Mouse (Mus musculus) thymus, postnatal 10 days (tissue): ENCODE measurements at regions not wholly inside any gene's neighbourhood (a gene's known extent, or its start where the extent isn't known, plus 50 kb on each side); places are given as distances from the start of the nearest gene placed in this dataset.

Experiments
- DNase-seq, 2 experiments: peaks; one replicate each; pipeline ENCODE4 v3.0.0; 2021; ENCODE audit warnings: low spot score in 2 of 2

DNA sequence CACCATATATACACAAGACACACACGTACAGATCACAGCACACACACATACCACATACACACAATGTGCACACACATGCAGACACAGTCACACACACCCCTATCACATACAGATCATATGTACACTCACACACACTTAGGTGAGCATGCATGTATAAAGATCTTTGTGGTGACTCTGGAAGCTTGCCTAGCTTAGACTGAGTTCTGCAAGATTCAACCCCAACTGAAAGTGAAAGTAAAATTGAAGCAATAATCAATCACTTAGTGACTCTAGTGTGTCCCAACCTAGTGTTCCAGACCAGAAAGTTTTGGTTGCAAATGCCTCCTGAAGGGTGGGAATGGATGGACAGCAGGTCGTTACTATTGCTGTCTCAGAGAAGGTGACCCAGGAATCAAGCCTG is 262.8 kb downstream of the Bcl11a start:
- no peak for DNase-seq

DNA sequence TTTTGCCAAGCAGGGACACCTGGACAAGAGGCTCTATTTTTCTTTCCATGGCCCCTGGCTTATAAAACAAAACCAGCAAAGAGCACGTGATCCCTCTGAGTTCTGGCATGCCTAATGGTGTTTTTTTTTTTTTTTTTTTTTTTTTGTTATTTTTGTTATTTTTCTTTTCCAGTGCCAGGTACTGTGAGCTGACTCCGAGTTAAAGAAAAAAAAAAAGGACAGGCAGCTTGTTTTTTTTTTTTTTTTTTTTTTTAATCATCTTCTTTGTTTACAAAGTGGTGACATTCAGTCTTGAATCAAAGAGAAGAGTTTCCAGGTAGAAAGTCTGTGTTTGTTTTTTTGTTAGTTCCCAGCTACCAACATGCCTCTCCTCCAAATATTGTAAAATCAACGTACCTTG is 263.8 kb downstream of the Bcl11a start:
- DNase-seq: no peak

DNA sequence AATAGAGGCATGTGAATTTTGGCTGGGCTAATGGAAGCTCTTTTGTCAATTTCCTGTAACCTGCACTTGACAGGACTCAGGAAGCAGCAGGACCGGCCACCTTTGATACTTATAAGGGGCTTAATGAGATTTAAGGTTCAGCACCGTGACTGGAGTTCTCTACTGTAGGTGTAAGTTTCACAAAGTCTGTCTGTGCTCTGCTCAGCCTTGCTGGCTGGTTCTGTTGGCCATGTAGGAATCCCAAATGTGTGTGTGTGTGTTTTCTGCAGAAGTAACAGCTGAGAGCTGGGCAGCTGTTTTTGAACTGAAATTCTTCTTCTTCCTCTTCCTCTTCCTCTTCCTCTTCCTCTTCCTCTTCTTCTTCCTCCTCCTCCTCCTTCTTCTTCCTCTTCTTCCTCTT is 264.3 kb downstream of the Bcl11a start:
- DNase-seq: no peak

DNA sequence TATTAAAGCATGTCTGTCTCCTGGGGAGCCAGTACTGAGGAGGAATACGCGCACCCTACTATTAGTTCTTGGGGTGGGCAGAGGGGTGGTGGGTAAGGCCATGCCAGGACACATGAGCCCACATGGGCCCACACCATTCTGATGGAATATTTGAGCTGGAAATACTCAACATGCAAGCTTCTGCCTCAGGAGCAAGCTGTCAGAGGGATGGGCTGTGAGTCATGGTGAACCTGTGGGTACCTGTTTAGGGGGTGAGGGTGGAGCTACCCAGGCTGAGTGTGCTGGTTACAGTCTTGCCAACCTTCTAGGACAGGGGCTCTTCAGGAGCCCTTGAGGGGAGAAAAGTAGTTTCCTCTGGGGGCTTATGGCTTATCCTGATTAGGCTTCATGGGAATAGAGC is 264.9 kb downstream of the Bcl11a start:
- no peak for DNase-seq

DNA sequence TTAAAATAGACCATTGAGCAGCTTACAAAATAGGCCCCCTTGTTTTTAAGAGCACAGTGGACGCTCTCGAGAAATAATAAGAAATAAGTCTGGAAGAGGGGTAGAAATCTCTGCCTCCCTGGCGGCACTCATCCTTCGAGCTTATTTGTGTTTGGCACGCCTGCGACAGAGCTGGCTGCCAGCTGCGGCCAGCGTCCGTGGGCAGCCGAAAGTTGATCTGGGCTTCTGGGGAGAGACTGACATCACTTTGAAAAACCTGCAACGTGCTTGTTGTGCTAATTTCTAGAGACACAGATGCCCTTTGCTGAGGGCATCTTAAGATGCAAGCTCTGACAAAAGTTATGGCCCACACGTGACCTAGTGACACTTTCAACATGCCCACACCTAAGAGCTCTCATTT is 269.4 kb downstream of the Bcl11a start:
- no peak for DNase-seq

DNA sequence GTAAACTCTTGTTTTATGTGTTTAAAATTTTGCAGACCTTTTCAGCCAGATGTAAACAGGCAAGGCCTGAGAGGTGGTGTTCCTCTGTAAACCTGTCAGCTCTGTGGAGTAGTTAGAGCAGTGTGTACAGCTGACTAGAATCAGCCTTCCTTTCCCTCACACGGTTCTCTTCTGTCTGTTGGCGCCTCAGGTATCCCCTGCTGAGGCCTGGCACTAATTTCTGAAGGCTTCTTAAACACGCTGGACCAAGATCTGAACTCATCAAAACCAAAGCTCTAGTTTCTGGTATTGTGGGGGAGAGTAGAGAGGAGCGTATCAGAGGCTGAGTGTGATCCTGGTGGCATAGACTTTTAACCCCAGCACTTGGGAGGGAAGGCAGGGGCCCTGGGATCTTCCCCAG is 270.9 kb downstream of the Bcl11a start:
- DNase-seq: no peak

DNA sequence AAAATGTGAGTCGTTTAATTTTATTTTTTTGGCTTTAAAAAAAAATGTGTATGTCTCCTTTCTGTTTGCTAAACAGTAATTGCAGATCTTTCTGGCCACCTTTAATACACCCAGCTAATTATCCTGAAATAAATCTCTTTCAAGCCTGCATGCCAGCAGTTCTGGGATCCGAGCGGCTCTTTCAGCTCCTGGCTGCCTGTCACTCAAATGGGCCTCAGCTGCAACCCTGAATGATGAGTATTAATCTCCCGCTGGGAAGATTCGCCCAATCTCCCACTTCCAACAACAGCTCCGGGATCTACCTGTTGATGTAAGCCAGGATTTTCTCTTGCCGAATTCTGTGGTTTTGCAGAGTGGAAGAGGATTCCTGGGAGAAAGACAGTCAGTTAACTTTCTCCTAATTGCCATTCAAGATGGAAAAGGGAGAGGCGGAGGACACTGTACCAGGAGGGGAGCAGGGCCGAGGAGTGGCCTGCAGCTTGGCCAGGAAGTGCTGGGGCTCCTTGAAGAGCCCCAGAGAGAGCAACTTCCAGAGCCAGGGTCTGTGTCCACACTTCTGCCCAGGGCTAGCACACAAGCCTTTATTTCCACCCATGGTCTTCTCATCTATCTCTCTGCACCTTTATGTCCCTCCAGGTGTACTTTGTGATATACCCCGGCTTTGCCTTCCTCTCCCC is 272.2 kb downstream of the Bcl11a start:
- DNase-seq: no peak

DNA sequence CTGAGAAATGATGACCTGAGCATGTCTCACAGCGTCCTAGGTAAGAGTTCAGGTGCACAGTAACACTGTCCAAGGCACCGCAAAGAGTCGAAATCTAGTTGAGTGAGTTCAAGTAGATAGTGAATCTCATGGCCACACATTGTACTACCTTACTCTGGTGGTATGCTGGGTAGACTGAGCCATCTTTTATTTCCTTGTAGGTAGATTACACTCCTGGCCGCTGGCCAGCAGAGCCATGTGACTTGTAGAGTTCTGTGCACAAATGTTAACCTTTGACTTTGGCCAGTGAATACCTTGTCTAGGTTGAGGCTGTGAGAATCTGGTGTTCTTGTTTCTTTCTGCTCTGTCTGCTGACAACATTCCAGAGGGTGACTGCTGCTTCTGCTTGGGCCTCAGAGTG is 273.0 kb downstream of the Bcl11a start:
- no peak for DNase-seq

DNA sequence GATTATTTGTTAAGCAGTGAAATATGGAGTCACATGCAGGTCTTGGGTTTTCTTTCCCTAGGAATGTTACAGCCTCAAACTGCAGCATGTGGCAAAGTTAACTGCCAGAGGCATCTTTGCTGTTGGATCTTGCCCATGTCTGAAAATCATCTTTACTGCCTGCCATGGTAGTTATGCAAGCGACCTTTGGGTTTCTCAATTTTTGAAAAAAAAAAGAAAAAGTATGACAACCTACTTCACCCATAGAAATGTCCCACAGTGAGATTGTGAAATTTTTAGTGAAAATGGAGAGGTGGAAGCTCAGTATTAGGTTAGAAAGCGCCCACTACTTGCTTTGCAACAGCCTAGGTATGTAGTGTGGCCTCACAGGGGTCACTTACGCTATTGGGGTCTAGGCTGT is 274.2 kb downstream of the Bcl11a start:
- DNase-seq: no peak

DNA sequence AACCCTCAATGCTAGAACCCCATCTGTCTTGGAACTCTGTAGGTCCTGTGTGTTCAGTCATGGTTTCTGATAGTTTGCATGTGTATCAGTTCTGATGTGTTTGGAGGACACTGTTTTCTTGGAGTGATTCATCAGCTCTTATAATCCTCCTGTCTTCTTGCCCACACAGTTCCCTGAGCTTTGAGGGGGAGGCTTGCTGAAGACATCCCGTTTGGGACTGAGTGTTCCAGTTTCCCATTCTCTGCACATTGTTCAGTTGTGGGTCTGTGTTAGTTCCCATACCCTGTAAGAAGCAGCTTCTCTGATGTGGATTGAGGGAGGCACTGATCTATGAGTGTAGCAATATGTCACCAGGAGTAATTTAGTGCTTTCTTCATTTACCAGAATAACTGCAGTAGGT is 275.2 kb downstream of the Bcl11a start:
- no peak for DNase-seq

DNA sequence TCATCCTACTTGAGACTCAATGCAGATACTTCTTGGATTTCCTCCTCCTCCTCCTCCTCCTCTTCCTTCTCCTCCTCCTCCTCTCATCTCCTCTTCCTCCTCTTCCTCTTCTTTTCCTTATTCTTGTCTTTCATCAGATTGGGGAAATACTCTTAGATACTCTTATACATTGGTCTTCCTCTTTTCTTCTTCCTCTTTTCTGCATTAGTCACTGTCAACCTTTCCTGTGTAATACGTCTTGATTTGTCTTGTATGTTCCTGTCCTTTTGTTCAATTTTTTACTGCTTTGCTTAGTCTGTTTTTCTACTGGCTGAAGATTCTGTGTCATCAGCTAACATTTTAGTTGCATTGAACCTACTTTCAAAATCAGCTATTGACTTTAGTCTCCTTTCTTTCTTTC is 279.5 kb downstream of the Bcl11a start:
- DNase-seq: no peak

DNA sequence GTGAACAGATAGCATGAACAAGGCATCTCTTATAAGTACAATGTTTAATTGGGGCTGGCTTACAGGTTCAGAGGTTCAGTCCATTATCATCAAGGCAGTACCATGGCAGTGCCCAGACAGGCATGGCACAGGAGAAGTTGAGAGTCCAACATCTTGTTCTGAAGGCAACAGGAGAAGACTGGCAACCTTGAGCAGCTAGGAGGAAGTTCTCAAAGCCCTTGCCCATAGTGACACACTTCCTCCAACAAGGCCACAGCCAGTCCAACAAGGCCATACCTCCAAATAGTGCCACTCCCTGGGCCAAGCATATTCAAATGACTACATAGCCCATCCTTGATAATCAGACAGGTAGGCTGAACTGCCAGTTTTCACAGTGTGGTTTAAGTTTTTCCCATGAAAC is 281.2 kb downstream of the Bcl11a start:
- DNase-seq: no peak

DNA sequence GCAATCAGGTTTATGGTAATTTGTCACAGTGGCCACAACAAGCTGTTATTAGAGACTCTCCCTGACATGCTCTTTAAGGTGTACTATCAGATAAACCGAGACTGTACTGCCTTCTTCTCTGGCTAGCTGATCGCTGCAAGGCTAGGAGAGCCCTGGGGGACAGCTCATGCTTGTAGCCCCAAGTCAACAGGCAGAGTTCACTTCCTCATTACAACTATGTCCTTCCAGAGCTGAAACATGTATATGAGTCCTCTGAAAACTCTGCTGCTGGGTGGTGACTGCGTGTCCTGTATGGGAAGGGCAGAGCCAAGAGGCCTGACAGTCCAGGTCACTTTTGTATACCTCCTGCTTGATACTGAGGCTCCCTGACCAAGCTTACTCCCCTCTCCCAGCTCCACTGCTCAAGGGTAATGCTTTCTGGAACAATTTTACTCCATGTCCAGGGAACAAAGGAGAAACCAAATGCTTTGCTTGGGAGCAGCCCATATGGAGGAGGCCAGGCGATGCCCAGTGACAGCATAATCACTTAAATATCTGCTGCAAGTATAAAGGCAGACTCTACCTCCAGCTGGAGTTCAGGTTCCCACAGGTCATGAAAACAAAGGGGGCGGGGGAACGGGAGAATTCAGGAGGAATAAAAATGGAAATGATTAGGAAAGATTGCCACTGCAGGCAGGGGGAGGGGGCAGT is 284.3 kb downstream of the Bcl11a start:
- no peak for DNase-seq

DNA sequence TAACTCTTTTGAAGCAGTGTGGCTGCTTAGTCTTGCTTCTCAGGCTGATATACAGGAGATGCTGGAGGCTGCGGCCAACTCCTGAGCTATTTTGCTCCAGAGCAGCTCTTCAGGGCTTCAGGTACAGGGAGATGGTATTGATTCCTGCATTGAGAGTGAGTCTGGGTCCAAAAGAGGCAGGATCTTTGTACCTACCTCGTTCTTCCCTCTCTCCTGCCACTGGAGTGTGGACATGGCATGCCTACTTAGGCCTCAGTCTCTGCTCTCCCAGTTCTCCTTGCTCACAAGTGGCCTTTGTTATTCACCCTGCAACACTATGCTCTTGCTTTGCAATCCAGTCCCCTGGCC is 284.8 kb downstream of the Bcl11a start:
- no peak for DNase-seq

DNA sequence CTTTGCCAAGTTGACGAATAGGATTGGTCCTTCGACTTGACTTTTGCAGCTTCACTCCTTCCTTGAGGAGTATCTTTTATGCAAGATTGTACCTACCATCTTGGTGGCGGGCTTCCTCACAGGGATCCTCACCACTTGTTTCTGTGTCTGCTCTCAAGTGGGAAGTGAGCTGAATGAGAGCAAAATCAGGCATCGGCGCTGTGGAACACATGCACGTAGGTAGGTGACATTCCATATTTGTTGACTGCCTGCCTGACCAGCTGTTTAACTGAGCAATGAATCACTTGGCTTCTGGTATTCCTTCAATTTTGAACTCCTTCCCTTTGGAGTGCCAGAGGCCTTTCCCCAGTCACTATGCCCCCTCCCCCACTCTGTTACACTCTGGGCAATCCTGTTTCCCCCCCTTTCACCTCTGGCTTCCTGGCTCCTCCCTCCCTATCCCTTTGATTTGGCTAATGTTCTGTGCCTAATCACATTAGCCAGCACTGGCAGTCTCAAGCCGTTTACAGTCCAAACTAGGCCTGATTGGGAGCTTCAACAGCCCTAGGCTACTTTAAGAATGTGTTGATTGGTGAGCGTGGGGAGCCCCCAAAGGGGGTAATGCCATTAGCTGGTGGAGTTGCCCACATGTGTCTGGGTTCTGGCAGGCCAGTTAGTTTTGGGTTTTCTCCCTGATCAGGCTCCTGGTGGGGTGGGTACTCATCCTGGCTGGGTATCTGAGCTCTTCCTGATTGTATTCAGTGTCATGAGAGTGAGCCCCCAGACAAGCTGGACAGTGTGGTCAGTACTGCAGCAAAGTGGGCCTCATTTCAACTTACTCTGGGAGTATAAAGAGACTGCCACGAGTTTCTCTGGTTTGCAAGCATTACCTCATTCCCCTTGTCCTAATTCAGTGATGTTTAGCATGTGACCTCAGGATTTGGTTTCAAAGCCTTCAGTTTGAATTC is 285.8 kb downstream of the Bcl11a start:
- DNase-seq: no peak

DNA sequence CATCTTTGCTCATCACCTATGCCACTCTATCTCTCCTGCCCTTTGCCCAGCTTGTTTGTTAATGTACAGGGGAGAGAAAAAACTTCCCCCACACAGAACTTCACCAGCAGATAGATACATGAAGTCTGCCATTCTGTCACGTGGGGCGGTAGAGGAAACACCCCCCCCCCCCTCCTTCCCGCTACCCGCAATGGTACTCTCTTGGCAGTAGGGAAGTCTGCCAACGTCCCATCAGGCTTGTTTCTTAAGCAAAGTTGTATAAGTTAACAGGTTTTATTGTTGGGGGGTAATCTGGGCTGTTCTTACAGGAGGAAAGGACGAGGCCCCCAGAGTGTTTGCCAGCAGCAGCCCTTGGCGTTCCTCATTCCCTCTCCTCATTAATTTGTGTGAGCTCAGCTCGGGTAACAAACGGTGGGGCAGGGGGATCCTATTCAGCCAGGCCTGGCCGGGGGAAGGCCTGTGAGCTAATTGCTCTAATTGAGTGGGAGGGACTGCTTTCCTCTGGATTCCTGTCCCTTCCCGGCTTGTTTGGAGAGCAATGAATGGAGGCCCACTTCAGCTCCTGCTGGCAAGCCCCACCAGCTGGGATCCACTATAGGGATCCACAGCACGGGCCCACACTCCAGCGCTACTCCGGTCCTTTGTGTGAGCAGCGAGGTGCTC is 292.5 kb downstream of the Bcl11a start:
- DNase-seq: no peak

DNA sequence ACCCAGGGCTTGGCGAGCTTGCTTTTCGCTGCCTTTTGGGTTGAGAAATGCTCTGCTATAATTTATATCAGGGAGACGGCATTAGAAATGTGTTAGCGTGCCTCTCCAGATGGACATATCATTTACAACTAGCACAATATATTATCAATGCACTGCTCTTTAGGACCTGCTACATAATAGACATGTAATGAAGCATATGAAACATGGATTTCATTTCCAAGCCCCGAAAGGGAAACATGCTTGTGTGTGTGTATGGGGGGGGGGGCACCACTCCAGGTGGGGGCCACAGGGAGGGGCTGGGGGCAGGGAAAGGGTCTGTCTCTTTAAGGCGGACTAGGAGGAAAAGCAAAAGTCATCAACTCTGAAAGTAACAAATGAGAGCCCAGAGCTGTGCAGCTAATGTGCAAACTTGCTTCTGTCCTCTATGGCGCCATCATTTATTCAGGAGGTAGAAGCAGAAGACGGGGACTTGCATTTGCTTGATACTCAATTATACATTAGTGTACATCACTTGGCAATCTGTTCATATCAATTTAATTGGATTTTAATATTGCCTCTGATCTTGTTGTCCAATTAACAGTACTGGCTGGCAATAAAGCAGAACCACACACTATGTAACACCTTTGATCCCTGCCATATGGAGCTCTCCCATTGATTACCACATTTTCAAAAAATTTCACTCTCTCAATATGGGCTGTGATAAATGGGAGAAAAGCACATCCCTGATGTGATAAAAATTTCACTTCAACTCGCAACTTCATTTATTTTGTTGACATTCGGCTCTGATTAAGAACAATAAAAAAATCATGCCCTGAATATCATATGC is 293.2 kb downstream of the Bcl11a start:
- DNase-seq: no peak

DNA sequence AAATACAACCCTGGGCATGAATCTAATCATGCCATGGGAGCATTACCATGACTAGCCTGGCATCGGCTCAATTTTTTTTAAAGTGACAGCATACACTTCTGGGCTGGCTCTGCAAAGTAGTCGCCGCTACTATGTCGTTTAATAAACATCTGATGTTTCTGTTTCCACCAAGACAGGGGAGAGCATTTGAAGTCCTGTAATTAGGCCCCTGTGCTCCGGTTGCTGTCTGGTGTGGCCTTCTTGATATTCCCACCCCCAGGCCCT is 293.8 kb downstream of the Bcl11a start:
- no peak for DNase-seq

DNA sequence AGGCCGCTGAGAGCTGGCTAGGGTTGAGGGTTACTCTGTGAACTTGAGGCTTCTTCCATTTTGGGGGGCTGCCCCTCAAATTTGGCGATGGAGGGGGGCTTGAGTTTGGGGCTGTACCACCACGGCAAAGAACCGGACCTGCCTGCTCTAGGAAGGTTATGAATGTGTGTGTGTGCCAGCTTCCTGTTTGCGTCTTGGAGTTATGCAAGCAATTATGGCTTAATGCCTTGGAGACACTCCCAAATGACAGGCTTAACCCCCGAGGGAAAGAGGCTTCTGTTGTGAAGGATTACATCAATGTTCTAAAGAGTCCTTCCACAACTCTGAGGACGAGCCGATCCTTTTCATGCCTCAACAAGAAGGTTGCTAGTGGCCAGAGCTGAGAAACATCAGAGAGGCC is 294.1 kb downstream of the Bcl11a start:
- DNase-seq: no peak

DNA sequence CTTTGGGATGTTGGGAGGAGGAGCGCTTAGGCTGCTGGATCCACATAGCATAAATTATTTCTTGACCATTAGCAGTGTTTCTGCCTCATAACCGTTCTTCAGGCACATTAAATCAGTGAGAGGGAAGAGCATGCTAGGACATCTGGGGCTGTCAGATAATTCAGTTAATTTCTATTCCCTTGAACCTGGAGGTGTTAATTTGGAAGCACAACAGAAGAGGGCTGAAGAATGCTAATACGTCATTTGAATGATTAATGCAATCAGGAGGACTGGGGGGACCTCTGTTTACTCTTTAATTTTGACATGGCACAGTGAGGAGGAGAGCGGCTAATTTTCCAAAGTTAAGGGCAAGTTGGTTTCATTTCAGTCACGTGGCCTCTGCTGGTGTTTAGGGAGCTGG is 294.8 kb downstream of the Bcl11a start:
- DNase-seq: no peak

DNA sequence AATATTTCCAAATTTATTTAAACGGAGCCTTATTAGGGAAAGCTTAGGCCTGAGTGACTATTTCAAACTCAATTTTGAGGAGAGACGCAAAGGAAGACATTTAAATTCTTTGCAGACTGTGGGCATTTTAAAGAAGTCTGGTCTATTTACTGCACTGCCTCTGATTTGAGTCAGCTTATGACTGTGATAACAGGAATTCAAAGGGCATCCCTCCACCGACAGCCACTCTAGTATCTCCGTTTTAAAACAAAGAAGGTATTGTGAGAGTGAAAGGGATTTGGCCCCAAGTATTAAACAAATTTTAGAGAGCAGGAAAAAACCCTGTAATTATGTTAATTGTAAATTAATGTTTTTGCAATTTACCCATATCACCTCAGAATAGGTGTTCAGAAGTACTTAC is 295.4 kb downstream of the Bcl11a start:
- no peak for DNase-seq

DNA sequence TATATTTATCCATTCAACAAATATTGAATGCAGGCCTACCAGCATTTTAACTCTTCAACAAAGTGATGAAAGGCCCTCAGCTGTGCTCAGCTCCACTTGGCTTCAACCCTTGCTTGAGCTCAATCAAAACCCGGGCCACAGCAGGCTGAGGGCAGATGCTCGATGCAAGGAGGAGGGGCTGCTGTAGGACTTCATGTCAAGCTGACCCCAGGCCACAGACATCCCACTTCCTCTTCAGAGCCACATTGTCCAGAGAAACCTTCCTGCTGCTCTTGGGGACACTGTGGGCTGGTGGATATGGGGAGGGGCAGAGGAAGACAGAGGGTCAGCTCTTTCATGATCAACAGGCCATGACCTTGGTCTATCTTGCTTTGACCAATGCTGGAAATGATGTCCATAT is 299.7 kb downstream of the Bcl11a start:
- DNase-seq: no peak
